Mouse (Mus musculus): ENCODE results near the gene Zfp46.

The Zfp46 gene

GRCm38 (mm10) chr4:136311042-136311999 lies 26.8 kb downstream of the Zfp46 start:
- DNase-seq (ENCODE audit: low read depth, low spot score): peak; percentile 40

GRCm38 (mm10) chr4:136312616-136313015 lies 28.1 kb downstream of the Zfp46 start:
- DNase-seq (ENCODE audit: low read depth, low spot score): no peak

DNA sequence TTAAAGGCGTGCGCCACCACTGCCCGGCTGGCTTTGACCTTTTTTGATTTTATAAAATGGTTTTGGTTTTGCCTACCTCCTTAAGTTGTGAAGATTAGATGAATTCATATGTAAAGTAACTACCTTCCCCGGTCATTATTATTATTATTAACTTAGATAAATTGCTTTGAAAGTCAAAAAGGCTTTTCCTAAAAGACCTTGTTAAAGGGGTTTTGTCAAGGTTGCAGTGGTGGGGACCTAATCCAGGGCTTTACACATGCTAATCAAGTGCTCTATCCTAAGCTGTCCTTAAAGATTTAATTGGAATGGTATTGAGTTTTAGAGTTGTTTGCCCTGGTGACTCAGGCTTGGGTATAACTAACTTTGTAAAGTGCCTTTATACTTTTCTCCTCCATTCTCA lies 33.2 kb downstream of the Zfp46 start:
- no peak for DNase-seq (ENCODE audit: low read depth, low spot score)

DNA sequence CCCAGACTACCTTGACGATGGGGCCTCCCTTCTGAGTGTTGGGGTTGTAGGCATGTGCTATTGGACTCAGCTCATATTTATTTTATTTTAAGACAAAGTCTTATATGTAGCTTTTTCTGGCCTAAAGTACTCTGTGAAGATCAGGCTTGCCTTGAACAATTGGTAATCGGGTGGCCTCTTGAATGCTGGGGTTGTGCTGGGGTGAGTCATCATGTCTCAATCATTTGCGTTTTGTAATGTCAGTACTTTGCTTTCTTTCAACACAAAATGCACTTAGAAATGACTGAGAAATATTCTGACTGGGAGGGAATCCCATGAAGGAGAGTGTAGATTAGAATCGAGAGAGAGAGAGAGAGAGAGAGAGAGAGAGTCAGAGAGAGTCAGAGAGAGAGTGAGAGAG lies 35.5 kb downstream of the Zfp46 start:
- no peak for DNase-seq (ENCODE audit: low read depth, low spot score)

DNA sequence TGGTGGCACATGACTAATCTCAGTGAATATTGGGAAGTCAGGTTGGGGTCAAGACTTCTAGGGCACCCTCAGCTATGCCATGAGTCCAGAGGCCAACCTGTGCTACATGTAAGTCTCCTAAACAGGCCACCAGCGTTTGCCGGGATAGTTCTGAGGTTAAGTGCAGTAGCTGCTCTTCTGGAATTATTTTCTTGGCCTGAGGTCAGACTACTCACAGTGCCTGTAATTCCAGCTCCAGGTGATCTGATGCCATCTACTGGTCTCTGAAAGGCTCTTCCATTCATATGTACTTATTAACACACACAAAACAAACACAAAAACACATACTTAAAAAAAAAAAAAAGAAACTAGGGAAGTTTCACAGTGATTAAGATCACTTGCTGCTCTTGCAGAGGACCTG lies 39.7 kb downstream of the Zfp46 start:
- no peak for DNase-seq (ENCODE audit: low read depth, low spot score)

- DNase-seq (ENCODE audit: low read depth, low spot score): no peak
Observed at GRCm38 (mm10) chr4:136327238-136327637, 42.8 kb downstream of the Zfp46 start.

DNA sequence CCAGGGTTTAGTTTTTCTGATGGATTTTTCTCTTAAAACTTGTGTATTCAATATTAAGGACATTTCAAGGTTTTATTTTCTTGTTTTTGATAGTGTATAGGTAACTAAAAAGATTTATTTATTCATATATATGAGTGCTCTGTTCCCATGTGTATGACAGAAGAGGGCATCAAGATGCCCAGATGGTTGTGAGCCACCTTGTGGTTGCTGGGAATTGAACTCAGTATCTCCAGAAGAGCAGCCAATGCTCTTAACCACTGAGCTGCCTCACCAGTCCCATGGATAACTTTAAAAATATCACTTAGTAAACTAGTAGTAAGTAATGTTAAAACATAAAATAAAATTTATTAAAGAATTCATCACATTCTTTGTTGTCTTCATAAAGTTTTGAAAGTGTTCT lies 43.6 kb downstream of the Zfp46 start:
- DNase-seq (ENCODE audit: low read depth, low spot score): no peak

DNA sequence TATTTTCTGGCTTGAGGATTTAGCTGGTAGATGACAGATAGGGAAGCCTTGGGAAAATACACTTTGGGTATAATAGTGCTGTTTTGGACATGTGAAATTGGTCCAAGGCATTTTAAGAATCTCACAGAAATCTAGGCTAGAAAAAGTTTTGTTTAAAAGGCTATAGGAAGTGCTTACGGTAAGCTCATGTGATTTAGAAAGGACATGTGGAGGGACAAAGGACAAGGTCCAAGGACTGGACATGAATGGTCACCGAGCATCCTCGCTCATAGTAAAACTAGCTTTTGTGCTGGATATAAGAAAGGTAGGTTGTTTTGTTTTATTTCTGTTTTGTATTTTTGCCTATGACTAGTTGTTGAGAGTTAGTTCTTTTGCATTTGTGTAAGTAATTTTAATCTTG lies 47.2 kb downstream of the Zfp46 start:
- DNase-seq (ENCODE audit: low read depth, low spot score): no peak

DNA sequence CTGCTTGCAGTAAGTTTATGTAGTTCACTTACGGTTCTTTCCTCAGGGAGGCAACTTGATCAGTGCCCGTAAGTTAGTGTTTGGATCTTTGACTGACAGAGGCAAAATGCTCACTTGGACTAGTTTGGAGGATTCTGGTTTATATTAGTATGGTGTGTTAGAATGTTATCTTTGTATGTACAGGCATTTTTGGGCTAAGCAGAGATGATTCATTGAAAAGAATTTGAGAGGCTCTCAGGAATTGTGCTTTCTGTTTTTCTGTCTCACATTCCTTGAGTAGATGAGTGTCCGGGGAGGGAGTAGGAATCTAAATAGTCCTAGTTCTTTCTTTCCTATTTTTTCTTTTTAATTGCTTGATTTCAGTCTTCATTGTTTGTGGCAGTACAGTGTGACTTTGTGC lies 48.7 kb downstream of the Zfp46 start:
- no peak for DNase-seq (ENCODE audit: low read depth, low spot score)

- DNase-seq (ENCODE audit: low read depth, low spot score): no peak
Observed at GRCm38 (mm10) chr4:136335065-136335464, 50.6 kb downstream of the Zfp46 start.

GRCm38 (mm10) chr4:136337129-136337528 lies 52.6 kb downstream of the Zfp46 start:
- DNase-seq (ENCODE audit: low read depth, low spot score): no peak
